Mouse (Mus musculus): ENCODE measurements around the gene Actr10. TPM values are rescaled to one million over a fixed set of nuclear protein-coding genes. Genes with fewer than 3 reads are reported as not detected.

Actr10 gene
- total and polyA plus RNA-seq, 2 experiments from 2014 or later, result 144 to 171 TPM

- no peak overlapping the region for H3K4me3 ChIP-seq (ENCODE audit: low read depth, low read length)
- DNase-seq (ENCODE audit: low spot score) (no peak), ATAC-seq (ENCODE audit: low FRiP score) (no peak)
- H3K36me3 ChIP-seq (ENCODE audit: insufficient read depth, low read length), result peaks cover 18% of the 10 kb centered on the region
- H3K9me3 ChIP-seq (ENCODE audit: low read length), result no peaks in the 10 kb centered on the region
- no peak overlapping the region for H3K9ac ChIP-seq (replicated peaks; ENCODE audit: low read length, poor library complexity, severe bottlenecking)
- no peaks in the 10 kb centered on the region for H3K27me3 ChIP-seq (ENCODE audit: insufficient read depth, low read length)
- no peak overlapping the region for H3K4me2 ChIP-seq (ENCODE audit: low read depth, low read length, poor library complexity, severe bottlenecking)
- 97% methylated on average over 7 of the region's 7 CpGs for WGBS
- TF ChIP-seq CTCF (IDR thresholded peaks at IDR 0.05), result no peak
- H3K27ac ChIP-seq (ENCODE audit: low read depth, low read length), result no peak overlapping the region
- H3K4me1 ChIP-seq (ENCODE audit: insufficient read depth, low read length), result no peaks in the 10 kb centered on the region; the same call in 1 of the 2 replicates
These were observed 3.1 kb downstream of the Actr10 start for GRCm38 (mm10) chr12:70940806-70941205.

GRCm38 (mm10) chr12:70944181-70944580 lies 6.5 kb downstream of the Actr10 start:
- H3K36me3 ChIP-seq (ENCODE audit: insufficient read depth, low read length), result peaks cover 28% of the 10 kb centered on the region

GRCm38 (mm10) chr12:70946585-70947256 lies 9.1 kb downstream of the Actr10 start:
- Histone ChIP-seq H3K27me3 (ENCODE audit: insufficient read depth, low read length) (no peaks in the 10 kb centered on the region), H3K4me1 (ENCODE audit: insufficient read depth, low read length) (no peaks in the 10 kb centered on the region), H3K36me3 (ENCODE audit: insufficient read depth, low read length) (peaks cover 35% of the 10 kb centered on the region), H3K27ac (ENCODE audit: low read depth, low read length) (no peak overlapping the region), H3K9ac (replicated peaks; ENCODE audit: low read length, poor library complexity, severe bottlenecking) (no peak overlapping the region), H3K4me2 (ENCODE audit: low read depth, low read length, poor library complexity, severe bottlenecking) (no peak overlapping the region), H3K4me3 (ENCODE audit: low read depth, low read length) (no peak overlapping the region), H3K9me3 (ENCODE audit: low read length) (no peaks in the 10 kb centered on the region)
- DNase-seq (ENCODE audit: low spot score) (no peak), ATAC-seq (ENCODE audit: low FRiP score) (no peak)
- no peak for TF ChIP-seq CTCF (IDR thresholded peaks at IDR 0.05)
- 95% methylated on average over 10 of the region's 10 CpGs for WGBS

More at GRCm38 (mm10) chr12:70944181-70944580, 6.5 kb downstream of the Actr10 start:
- TF ChIP-seq CTCF (IDR thresholded peaks at IDR 0.05), result no peak
- 96% methylated on average over 5 of the region's 5 CpGs for WGBS
- H3K27ac ChIP-seq (ENCODE audit: low read depth, low read length), result no peak overlapping the region
- no peak for ATAC-seq (ENCODE audit: low FRiP score)
- no peaks in the 10 kb centered on the region for H3K9me3 ChIP-seq (ENCODE audit: low read length)
- H3K9ac ChIP-seq (replicated peaks; ENCODE audit: low read length, poor library complexity, severe bottlenecking), result no peak overlapping the region
- H3K4me1 ChIP-seq (ENCODE audit: insufficient read depth, low read length), result no peaks in the 10 kb centered on the region
- DNase-seq (ENCODE audit: low spot score), result no peak
- no peak overlapping the region for H3K4me3 ChIP-seq (ENCODE audit: low read depth, low read length)
- no peaks in the 10 kb centered on the region for H3K27me3 ChIP-seq (ENCODE audit: insufficient read depth, low read length)
- H3K4me2 ChIP-seq (ENCODE audit: low read depth, low read length, poor library complexity, severe bottlenecking), result no peak overlapping the region

- ATAC-seq (ENCODE audit: low FRiP score) (no peak), DNase-seq (ENCODE audit: low spot score) (no peak)
- H3K4me3 ChIP-seq (ENCODE audit: low read depth, low read length), result no peak overlapping the region
- no peak overlapping the region for H3K9ac ChIP-seq (replicated peaks; ENCODE audit: low read length, poor library complexity, severe bottlenecking)
- no peak overlapping the region for H3K4me2 ChIP-seq (ENCODE audit: low read depth, low read length, poor library complexity, severe bottlenecking)
- peaks cover 59% of the 10 kb centered on the region for H3K36me3 ChIP-seq (ENCODE audit: insufficient read depth, low read length)
- no peak for TF ChIP-seq CTCF (IDR thresholded peaks at IDR 0.05)
- no peaks in the 10 kb centered on the region for H3K4me1 ChIP-seq (ENCODE audit: insufficient read depth, low read length)
- H3K27me3 ChIP-seq (ENCODE audit: insufficient read depth, low read length), result no peaks in the 10 kb centered on the region
- H3K9me3 ChIP-seq (ENCODE audit: low read length), result no peaks in the 10 kb centered on the region
- 88% methylated on average over 4 of the region's 4 CpGs for WGBS
- no peak overlapping the region for H3K27ac ChIP-seq (ENCODE audit: low read depth, low read length)
These were observed 21.0 kb downstream of the Actr10 start for GRCm38 (mm10) chr12:70958640-70959039.

GRCm38 (mm10) chr12:70967581-70967980 lies 29.9 kb downstream of the Actr10 start:
- ATAC-seq (ENCODE audit: low FRiP score) (no peak), DNase-seq (ENCODE audit: low spot score) (no peak)
- WGBS, result 44% methylated on average over 8 of the region's 8 CpGs
- Histone ChIP-seq H3K4me3 (ENCODE audit: low read depth, low read length) (peak overlapping the region; percentile 61), H3K36me3 (ENCODE audit: insufficient read depth, low read length) (peaks cover 6% of the 10 kb centered on the region), H3K4me2 (ENCODE audit: low read depth, low read length, poor library complexity, severe bottlenecking) (peak overlapping the region; percentile 49), H3K27ac (ENCODE audit: low read depth, low read length) (peak overlapping the region; percentile 92), H3K4me1 (ENCODE audit: insufficient read depth, low read length) (no peaks in the 10 kb centered on the region), H3K9ac (replicated peaks; ENCODE audit: low read length, poor library complexity, severe bottlenecking) (peak overlapping the region; percentile 78), H3K9me3 (ENCODE audit: low read length) (no peaks in the 10 kb centered on the region), H3K27me3 (ENCODE audit: insufficient read depth, low read length) (no peaks in the 10 kb centered on the region)
- no peak for TF ChIP-seq CTCF (IDR thresholded peaks at IDR 0.05)

GRCm38 (mm10) chr12:70968141-70968790 lies 30.6 kb downstream of the Actr10 start:
- peak; percentile 80 for TF ChIP-seq CTCF (IDR thresholded peaks at IDR 0.05)
- H3K27me3 ChIP-seq (ENCODE audit: insufficient read depth, low read length), result no peaks in the 10 kb centered on the region
- ATAC-seq (ENCODE audit: low FRiP score) (peak; percentile 88), DNase-seq (ENCODE audit: low spot score) (peak; percentile 86)
- H3K27ac ChIP-seq (ENCODE audit: low read depth, low read length), result peak overlapping the region; percentile 92
- H3K4me1 ChIP-seq (ENCODE audit: insufficient read depth, low read length), result no peaks in the 10 kb centered on the region
- peak overlapping the region; percentile 49 for H3K4me2 ChIP-seq (ENCODE audit: low read depth, low read length, poor library complexity, severe bottlenecking)
- no peaks in the 10 kb centered on the region for H3K9me3 ChIP-seq (ENCODE audit: low read length)
- H3K9ac ChIP-seq (replicated peaks; ENCODE audit: low read length, poor library complexity, severe bottlenecking), result peak overlapping the region; percentile 78
- H3K36me3 ChIP-seq (ENCODE audit: insufficient read depth, low read length), result peaks cover 2% of the 10 kb centered on the region
- WGBS, result under 1% methylated on average over 35 of the region's 35 CpGs
- peak overlapping the region; percentile 61 for H3K4me3 ChIP-seq (ENCODE audit: low read depth, low read length)
